Mouse (Mus musculus) limb, embryonic 12.5 days (tissue): ENCODE measurements at regions not wholly inside any gene's neighbourhood (a gene's known extent, or its start where the extent isn't known, plus 50 kb on each side); places are given as distances from the start of the nearest gene placed in this dataset.
A peak's percentile ranks its signal among the peaks of the same experiment; 100 is the strongest.
"Not testable (repeated sequence)": the region's sequence is repeated elsewhere in the genome, so short reads cannot be mapped to it uniquely, and the experiment has no call there.

Experiments
- ATAC-seq: fragments of 200-750 bp; cut with Nextera tagmentation; 2 replicates; pipeline ENCODE4 v1.8.0; 2017; ENCODE audit warnings: low read depth, moderate TSS enrichment; ENCODE audit not compliant: insufficient number of reproducible peaks, insufficient read depth, low FRiP score, low TSS enrichment
- H3K27ac ChIP-seq: fragments of 300-500 bp; sonication (generic); 2 replicates; pipeline ENCODE4 v1.5.1; 2016; ENCODE audit warnings: mild to moderate bottlenecking, moderate library complexity
- H3K27me3 ChIP-seq: fragments of 300-500 bp; sonication (generic); 2 replicates; pipeline ENCODE4 v1.6.1; 2016; ENCODE audit warnings: mild to moderate bottlenecking, moderate library complexity
- H3K36me3 ChIP-seq: fragments of 300-500 bp; sonication (generic); 2 replicates; pipeline ENCODE4 v1.6.1; 2016; ENCODE audit warnings: mild to moderate bottlenecking, moderate library complexity
- H3K4me1 ChIP-seq: fragments of 300-500 bp; sonication (generic); replicated peaks from 2 replicates; pipeline ENCODE4 v1.6.1; 2016
- H3K4me2 ChIP-seq: fragments of 300-500 bp; sonication (generic); 2 replicates; pipeline ENCODE4 v1.6.1; 2016; ENCODE audit warnings: mild to moderate bottlenecking, moderate library complexity
- H3K4me3 ChIP-seq: fragments of 300-500 bp; sonication (generic); replicated peaks from 2 replicates; pipeline ENCODE4 v1.5.1; 2016; ENCODE audit warnings: mild to moderate bottlenecking
- H3K9ac ChIP-seq: fragments of 300-500 bp; sonication (generic); replicated peaks from 2 replicates; pipeline ENCODE4 v1.6.1; 2016; ENCODE audit warnings: mild to moderate bottlenecking, moderate library complexity
- H3K9me3 ChIP-seq: fragments of 300-500 bp; sonication (generic); 2 replicates; pipeline ENCODE4 v1.6.1; 2016; ENCODE audit warnings: mild to moderate bottlenecking, moderate library complexity
- WGBS: fragments of 180-500 bp; shearing (Covaris S2); methylation state at CpG from one replicate; pipeline ENCODE4 v1.1.7; 2016; 5-methylcytosine and 5-hydroxymethylcytosine counted together

DNA sequence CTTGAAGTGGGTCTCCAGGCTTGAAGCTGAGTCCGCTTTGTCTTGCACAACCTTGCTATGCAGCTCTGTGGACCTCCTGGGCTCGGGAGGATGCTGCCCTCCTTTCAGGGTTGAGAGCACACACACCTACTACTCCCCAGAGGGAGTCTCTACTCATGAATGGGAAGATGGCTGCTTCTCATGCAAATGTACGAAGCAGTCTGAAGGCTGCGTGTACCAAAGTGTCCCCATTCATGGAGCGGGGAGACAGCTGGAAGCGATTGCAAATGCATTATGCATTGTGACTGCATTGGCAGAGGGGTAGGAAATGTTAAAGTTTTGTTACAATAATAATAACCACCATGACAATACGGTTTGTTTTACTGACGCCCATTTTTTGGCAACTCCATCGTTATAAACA lies 347.8 kb downstream of the Vrk1 start:
- no peak overlapping the region for H3K4me3 ChIP-seq
- H3K9ac ChIP-seq = no peak overlapping the region
- H3K9me3 ChIP-seq = no peaks in the 10 kb centered on the region; the same call in 1 of the 2 replicates
- no peak overlapping the region for H3K27ac ChIP-seq
- no peaks in the 10 kb centered on the region for H3K4me1 ChIP-seq
- H3K36me3 ChIP-seq = no peaks in the 10 kb centered on the region
- no peak overlapping the region for H3K4me2 ChIP-seq
- H3K27me3 ChIP-seq = no peaks in the 10 kb centered on the region
- WGBS = 83% methylated on average over 9 of the region's 9 CpGs
- ATAC-seq = no peak

DNA sequence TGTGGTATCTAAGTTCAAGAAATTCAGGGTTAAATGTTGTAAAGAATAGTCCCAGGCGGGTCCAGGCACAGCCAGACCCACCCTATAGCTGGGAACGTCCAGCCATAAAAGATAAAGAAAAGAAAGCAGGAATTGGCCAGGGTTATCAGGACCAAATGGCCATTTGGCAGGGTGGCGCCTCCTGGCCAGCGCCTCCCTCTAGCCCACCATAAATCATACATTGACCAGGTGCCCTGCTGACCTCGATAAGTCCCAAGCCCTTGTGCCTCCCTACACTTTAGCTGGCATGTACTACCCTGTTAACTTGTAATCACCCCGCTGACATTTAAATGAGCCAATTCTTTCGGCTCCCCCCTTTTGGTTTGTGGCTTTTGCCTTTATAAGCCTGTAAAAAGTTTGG lies 351.6 kb downstream of the Vrk1 start:
- H3K9ac ChIP-seq, H3K4me1 ChIP-seq, H3K36me3 ChIP-seq, ATAC-seq, H3K4me3 ChIP-seq, H3K27ac ChIP-seq, H3K9me3 ChIP-seq, H3K27me3 ChIP-seq, H3K4me2 ChIP-seq: not testable (repeated sequence)
- WGBS = 14% methylated on average over 7 of the region's 7 CpGs

DNA sequence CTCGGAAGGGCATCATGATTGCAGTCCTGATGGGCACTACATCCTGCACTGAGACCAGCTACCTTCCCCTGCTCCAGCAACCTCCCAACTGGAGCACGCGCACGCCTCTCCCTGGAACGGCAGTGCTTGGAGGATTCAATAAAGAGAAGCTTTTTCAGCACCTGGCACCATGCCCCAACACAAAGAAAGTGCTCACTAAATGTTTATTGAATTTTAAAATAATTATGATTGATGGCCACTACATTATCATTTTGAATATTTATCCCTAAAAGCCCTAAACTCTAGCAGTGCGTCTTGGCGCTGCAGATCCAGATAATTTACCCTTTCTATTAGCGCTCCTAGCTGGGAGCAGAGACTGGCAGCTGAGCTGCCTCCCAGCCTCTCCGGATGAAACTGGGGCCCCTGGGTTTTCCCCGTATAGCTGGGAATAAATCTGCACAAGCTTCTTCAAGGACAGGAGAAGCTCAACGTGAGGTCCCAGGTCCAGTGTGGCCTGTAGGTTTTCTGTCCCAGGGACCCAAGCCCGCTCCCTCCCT lies 364.9 kb downstream of the Vrk1 start:
- H3K4me3 ChIP-seq = no peak overlapping the region

DNA sequence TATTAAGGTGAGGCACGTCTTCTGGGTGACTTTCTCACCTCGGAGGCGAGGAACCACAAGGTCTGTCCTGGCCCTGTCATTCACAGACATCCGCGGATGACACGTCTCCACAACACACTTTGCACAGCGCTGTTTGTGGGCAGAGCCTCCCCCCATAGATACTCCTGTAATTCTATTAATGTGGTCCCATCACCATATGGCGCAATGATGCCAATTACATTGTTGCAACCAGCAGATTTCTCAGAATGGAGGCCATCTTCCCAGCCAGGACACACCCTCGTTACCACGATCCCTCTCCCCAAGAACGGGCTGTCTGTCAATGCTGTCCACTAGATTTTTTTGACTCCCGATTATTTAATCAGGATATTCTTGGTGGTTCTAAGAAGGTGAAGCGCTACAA lies 365.9 kb downstream of the Vrk1 start:
- WGBS = 86% methylated on average over 13 of the region's 13 CpGs

More for the DNA sequence above, 364.9 kb downstream of the Vrk1 start:
- H3K9ac ChIP-seq = no peak overlapping the region
- H3K4me2 ChIP-seq = no peak overlapping the region
- no peak overlapping the region for H3K27ac ChIP-seq
- WGBS = 72% methylated on average over 12 of the region's 12 CpGs
- H3K36me3 ChIP-seq = no peaks in the 10 kb centered on the region
- H3K27me3 ChIP-seq = peaks cover 24% of the 10 kb centered on the region
- no peak for ATAC-seq
- no peaks in the 10 kb centered on the region for H3K9me3 ChIP-seq
- H3K4me1 ChIP-seq = peaks cover 6% of the 10 kb centered on the region; the same call in 1 of the 2 replicates

DNA sequence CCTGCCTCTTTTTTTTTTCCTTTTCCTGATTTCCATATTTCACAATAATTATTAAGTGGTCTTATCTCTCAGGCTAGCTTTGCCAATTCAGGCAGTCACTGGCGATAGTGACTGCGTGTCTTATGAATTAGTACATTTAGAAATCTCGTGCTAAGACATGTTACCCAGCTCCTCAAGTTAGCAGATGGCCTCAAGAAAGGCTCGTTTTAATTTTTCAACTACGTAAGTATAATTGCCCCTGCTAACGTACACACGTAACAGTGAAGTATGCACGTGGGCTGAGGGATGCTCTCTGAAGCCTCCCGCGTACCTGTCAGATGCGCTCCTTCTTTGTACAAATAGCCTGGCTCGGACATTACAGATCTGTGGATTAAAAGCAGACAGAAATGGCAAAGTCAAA lies 366.8 kb downstream of the Vrk1 start:
- H3K36me3 ChIP-seq = no peaks in the 10 kb centered on the region
- peaks cover 6% of the 10 kb centered on the region; the same call in 1 of the 2 replicates for H3K4me1 ChIP-seq
- no peak for ATAC-seq
- H3K9ac ChIP-seq = no peak overlapping the region
- H3K4me2 ChIP-seq = no peak overlapping the region
- H3K9me3 ChIP-seq = no peaks in the 10 kb centered on the region
- WGBS = 84% methylated on average over 12 of the region's 12 CpGs
- H3K27me3 ChIP-seq = peaks cover 38% of the 10 kb centered on the region
- no peak overlapping the region for H3K27ac ChIP-seq
- H3K4me3 ChIP-seq = no peak overlapping the region

More for the DNA sequence above, 365.9 kb downstream of the Vrk1 start:
- no peak for ATAC-seq
- H3K9ac ChIP-seq = no peak overlapping the region
- H3K27ac ChIP-seq = no peak overlapping the region
- H3K36me3 ChIP-seq = no peaks in the 10 kb centered on the region
- H3K4me3 ChIP-seq = no peak overlapping the region
- H3K4me1 ChIP-seq = peaks cover 6% of the 10 kb centered on the region; the same call in 1 of the 2 replicates
- no peaks in the 10 kb centered on the region for H3K9me3 ChIP-seq
- no peak overlapping the region for H3K4me2 ChIP-seq
- H3K27me3 ChIP-seq = peaks cover 32% of the 10 kb centered on the region

DNA sequence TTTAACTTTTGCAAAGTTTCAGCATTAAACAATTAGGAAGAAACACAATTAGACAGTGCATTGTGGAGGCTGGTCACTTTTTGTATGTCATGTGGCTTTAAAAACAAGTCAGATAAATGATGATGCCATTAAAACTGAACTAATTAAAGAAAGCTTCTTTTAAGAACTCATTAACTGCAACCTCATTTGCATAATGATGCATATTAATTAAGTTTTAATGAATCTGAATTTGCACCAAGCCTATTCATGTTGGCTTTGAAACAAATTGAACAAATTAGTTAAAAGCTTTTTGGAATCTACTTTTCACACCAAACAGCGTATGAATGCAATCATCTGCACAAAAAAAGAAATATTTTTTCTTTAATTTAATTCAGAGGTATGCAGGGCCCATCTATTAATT lies 367.3 kb downstream of the Vrk1 start:
- peaks cover 6% of the 10 kb centered on the region; the same call in 1 of the 2 replicates for H3K4me1 ChIP-seq
- no peak overlapping the region for H3K27ac ChIP-seq
- no peak for ATAC-seq
- no peaks in the 10 kb centered on the region for H3K9me3 ChIP-seq
- no peak overlapping the region for H3K4me3 ChIP-seq
- H3K27me3 ChIP-seq = peaks cover 39% of the 10 kb centered on the region
- H3K9ac ChIP-seq = no peak overlapping the region
- no peaks in the 10 kb centered on the region for H3K36me3 ChIP-seq
- no peak overlapping the region for H3K4me2 ChIP-seq
- 95% methylated on average over 1 of the region's 1 CpGs for WGBS

DNA sequence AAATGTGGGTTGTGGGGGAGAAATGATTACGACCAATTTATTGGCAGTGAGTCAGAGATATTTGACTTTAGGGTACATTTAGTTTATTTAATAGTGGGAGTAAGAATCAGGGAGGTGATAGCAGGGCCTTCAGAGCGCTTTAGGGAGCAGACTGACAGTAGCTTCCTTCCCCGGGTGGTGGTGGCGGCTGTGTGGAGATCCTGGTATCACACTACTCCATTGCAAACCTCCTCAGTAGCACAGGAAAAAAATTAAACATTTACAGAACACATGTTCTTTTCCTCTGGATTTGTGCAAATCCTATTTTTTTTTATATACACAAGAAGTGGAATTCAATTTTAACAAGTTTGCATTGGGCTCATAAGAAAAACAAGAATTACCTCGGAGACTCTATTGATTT lies 367.7 kb downstream of the Vrk1 start:
- Histone ChIP-seq H3K9me3 (no peaks in the 10 kb centered on the region), H3K4me1 (peaks cover 6% of the 10 kb centered on the region; the same call in 1 of the 2 replicates), H3K27ac (no peak overlapping the region), H3K4me3 (no peak overlapping the region), H3K36me3 (no peaks in the 10 kb centered on the region), H3K27me3 (peaks cover 39% of the 10 kb centered on the region), H3K9ac (no peak overlapping the region), H3K4me2 (no peak overlapping the region)
- 80% methylated on average over 5 of the region's 5 CpGs for WGBS
- no peak for ATAC-seq

DNA sequence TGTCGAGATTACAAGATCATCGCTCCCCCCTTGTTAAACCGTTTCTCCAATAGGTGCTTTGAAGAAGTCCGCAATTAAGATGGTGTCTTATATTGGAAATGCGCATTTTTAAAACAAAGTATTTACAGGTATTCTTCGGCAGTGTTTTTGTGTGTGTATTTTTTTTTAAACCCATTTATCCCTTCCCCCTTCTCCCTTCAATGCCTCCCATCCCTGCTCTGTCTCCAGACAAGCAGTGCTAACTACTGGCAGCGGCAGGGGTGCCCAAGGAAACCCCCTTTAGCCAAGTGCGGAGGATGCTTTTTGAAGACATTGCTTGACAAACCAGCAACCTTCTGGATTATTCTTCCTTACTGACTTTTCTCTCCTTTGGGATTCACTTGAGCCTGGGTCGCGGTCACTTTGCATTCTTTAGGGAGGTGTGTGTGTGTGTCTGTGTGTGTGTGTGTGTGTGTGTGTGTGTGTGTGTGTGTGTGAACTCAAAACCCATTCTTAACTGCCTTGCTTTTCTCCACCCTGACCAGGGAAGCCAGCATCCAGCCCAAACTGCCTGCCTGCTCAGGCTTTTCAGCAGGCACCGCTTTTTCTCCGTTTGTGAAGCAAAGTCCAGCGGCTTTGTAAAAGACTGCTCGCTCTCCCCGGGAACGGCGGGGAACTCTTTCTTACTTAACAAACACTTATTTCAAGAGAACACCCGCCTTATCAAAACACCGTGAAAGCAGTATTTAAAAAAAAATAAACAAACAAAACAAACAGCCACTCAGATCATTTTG lies 368.5 kb downstream of the Vrk1 start:
- Histone ChIP-seq H3K4me1 (peaks cover 6% of the 10 kb centered on the region; the same call in 1 of the 2 replicates), H3K4me2 (peak overlapping the region; percentile 51), H3K9ac (no peak overlapping the region), H3K9me3 (no peaks in the 10 kb centered on the region), H3K27me3 (peaks cover 39% of the 10 kb centered on the region), H3K27ac (no peak overlapping the region), H3K4me3 (peak overlapping the region; percentile 29), H3K36me3 (no peaks in the 10 kb centered on the region)
- no peak for ATAC-seq
- 22% methylated on average over 19 of the region's 19 CpGs for WGBS

DNA sequence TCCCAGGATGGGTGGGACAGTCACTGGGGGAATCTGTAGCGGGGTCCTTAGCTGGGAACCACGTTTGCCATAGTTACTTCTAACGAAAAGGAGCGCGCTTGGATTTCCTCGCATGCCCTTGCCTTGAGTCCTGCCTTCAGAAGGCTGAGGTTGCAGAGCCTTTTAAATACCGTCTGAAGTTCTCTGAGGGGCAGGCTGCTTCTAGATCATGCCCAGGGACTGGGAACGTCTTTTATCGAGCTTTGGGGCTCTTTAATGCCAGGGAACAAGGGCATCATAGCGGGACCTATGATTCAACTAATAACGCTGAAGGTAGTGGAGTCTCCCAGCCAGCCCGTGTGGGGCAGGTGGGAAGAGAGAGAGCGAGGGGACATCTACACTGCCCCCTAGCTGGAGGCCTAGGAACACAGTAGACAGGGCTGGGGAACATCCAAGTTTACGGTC lies 369.1 kb downstream of the Vrk1 start:
- no peak for ATAC-seq
- WGBS = 4% methylated on average over 14 of the region's 14 CpGs
- H3K36me3 ChIP-seq = no peaks in the 10 kb centered on the region
- H3K4me3 ChIP-seq = peak overlapping the region; percentile 29
- peak overlapping the region; percentile 51 for H3K4me2 ChIP-seq
- peaks cover 6% of the 10 kb centered on the region; the same call in 1 of the 2 replicates for H3K4me1 ChIP-seq
- H3K9ac ChIP-seq = no peak overlapping the region
- H3K9me3 ChIP-seq = no peaks in the 10 kb centered on the region
- H3K27me3 ChIP-seq = peaks cover 39% of the 10 kb centered on the region
- H3K27ac ChIP-seq = no peak overlapping the region

DNA sequence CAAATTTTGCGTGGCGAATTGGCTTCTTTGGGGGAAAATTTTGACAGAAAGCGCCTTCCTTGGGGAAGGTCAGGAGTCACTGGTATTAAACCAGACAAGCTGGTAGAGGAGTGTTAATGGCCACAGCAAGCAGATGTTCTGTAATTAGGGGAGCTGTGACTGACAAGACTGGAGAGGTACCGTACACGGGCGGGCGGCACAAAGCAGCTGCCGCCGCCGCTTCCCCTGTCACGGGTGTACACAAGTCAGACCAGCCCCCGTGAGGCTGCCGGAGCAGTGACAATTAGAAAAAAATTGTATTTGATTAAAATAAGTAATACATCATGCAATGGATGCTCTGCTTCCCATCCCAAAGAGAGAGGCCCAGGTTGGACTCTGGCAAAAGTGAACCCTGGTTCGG lies 369.8 kb downstream of the Vrk1 start:
- Histone ChIP-seq H3K4me2 (0 out of 2 replicates have a peak overlapping the region, but pooled peaks have one; percentile 51), H3K27ac (no peak overlapping the region), H3K4me1 (peaks cover 6% of the 10 kb centered on the region; the same call in 1 of the 2 replicates), H3K9me3 (no peaks in the 10 kb centered on the region), H3K36me3 (no peaks in the 10 kb centered on the region), H3K9ac (no peak overlapping the region), H3K4me3 (no peak overlapping the region), H3K27me3 (peaks cover 35% of the 10 kb centered on the region)
- WGBS = 25% methylated on average over 14 of the region's 14 CpGs
- no peak for ATAC-seq

DNA sequence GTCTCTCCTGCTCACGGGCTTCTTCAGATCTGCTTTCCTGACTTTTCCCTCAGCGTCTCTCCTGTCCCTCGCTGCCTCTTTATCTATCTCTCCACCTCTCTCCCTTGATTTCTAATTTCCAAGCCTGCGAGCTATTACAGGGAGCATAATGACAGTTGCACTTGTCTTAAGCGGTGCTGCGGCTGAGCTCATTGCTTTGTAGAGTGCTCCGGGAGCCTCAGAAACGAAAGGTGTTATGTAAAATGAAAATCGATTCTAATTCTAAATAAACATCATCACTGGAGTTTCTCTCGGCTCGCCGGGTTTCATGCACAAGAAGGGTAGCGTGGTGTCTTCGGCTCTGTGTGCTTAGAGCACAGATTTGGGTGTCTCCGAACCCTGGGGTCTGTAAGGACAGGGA lies 371.8 kb downstream of the Vrk1 start:
- Histone ChIP-seq H3K36me3 (no peaks in the 10 kb centered on the region), H3K9me3 (no peaks in the 10 kb centered on the region), H3K4me3 (no peak overlapping the region), H3K27me3 (peaks cover 38% of the 10 kb centered on the region), H3K4me1 (peaks cover 6% of the 10 kb centered on the region; the same call in 1 of the 2 replicates), H3K4me2 (no peak overlapping the region), H3K27ac (no peak overlapping the region), H3K9ac (no peak overlapping the region)
- 84% methylated on average over 15 of the region's 15 CpGs for WGBS
- ATAC-seq = no peak
